Mouse (Mus musculus): ENCODE data around the gene Hist1h3f.

Gene Hist1h3f

DNA sequence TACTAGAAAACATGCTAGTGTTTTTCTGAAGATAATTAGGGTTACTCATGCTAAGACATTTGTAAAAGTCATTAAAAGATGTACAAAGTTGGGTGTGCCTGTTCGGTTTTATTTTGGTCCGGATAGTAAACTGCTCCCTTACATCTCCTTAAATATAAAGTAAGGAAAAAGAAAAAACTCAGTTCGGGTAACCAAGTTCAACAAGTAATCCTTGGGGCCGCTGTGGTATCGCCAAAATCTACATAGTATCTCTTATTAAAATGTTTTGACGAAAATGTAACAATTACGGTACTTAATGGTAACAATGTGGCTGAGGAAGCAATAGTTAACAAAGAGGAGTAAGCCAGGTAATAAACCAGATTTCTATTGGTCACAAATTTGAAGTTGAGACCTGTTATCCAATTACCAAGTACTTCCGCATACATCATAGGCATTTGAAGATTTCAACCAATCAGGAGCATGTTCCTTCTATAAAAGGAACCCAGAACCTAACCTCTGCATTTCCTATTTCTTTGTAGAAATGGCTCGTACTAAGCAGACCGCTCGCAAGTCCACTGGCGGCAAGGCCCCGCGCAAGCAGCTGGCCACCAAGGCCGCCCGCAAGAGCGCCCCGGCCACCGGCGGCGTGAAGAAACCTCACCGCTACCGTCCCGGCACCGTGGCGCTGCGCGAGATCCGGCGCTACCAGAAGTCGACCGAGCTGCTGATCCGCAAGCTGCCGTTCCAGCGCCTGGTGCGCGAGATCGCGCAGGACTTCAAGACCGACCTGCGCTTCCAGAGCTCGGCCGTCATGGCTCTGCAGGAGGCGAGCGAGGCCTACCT, at the start of gene Hist1h3f:
TSS of gene Hist1h3f (plus strand) at position 88 of the 822 bp plus-strand sequence.
- no peak for DNase-seq (ENCODE audit: low spot score)

- no peak for DNase-seq (ENCODE audit: low spot score)
Measured at GRCm38 (mm10) chr13:23495526-23495925, 48.3 kb upstream of the Hist1h3f start.

DNA sequence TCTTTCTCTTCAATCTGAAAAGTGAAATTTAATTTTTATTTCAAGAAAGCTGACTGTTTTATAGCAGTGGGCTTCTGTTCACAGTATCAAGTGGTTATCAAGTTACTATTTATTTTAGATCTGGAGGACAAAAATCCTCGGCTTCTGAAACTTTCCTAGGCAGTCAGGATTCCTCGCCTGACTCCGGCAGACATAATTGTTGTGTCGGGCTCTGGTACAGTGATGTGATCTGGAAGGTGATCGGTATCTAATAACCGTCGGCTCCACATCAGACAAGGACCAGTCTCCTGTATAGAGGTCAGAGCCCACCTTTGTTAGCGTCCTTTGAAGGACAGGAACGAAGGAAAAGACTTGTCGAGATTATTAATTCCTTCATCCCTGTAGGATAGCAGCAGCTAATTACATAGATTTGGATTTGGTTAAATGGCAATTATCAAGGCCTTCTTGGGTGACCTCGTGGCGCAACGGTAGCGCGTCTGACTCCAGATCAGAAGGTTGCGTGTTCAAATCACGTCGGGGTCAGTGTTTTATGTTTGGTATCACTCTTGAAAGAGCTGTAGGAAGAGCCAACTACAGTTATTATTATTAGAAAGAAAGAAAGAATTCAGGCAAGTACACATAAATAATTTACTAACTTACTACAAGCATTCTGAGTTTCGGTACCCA, 46.1 kb upstream of the Hist1h3f start:
- no peak for DNase-seq (ENCODE audit: low spot score)

- DNase-seq (ENCODE audit: low spot score) = no peak
Measured at GRCm38 (mm10) chr13:23498653-23499052, 45.2 kb upstream of the Hist1h3f start.

GRCm38 (mm10) chr13:23499943-23500342, 43.9 kb upstream of the Hist1h3f start:
- no peak for DNase-seq (ENCODE audit: low spot score)

GRCm38 (mm10) chr13:23500424-23501200, 43.2 kb upstream of the Hist1h3f start:
- DNase-seq (ENCODE audit: low spot score) = no peak

- no peak for DNase-seq (ENCODE audit: low spot score)
Measured at GRCm38 (mm10) chr13:23501511-23501910, 42.3 kb upstream of the Hist1h3f start.

DNA sequence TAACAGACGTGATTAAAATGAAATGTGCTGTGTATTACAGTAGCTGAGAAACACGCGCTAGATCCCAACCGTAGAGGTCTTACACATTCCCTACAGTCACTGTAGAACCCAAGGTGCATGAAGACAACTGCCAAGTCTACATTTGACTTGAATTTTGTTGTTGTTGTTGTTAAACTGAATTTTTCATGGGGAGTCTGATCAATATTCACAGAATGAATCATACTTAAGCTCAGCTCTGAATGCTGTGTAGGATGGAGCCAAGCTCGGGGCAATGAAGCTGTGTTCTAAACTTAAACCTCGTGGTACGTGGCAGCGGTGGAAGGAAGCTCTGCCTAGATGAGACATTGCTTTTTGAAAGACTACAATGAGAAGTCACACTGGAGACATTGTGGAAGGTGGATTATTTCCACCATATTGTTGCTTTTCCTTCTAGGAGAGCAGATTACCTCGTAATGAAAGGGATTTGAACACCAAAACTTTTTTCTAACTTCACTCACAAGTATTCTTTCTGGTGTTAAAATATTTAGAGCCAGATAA, 41.8 kb upstream of the Hist1h3f start:
- DNase-seq (ENCODE audit: low spot score) = no peak

GRCm38 (mm10) chr13:23502916-23503315, 40.9 kb upstream of the Hist1h3f start:
- no peak for DNase-seq (ENCODE audit: low spot score)

DNA sequence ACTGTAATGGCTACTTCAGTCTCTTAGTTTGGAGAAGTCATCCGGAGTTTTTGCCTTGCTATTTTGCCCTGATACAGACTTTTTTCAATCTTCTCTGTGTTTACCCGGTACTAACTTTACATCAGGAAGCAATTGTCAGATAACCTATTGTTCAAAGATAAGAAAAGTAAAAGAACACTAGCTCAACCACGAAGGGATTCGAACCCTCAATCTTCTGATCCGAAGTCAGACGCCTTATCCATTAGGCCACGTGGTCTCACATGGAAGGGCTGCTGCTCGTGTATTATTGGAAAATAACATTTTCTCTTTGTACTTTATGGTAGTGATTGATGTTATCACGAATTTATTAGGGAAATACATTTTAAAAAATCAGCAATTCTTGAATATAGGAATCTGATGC, 40.1 kb upstream of the Hist1h3f start:
- no peak for DNase-seq (ENCODE audit: low spot score)

- DNase-seq (ENCODE audit: low spot score) = no peak
Measured at GRCm38 (mm10) chr13:23505662-23506345, 38.0 kb upstream of the Hist1h3f start.

GRCm38 (mm10) chr13:23506351-23506750, 37.5 kb upstream of the Hist1h3f start:
- no peak for DNase-seq (ENCODE audit: low spot score)

DNA sequence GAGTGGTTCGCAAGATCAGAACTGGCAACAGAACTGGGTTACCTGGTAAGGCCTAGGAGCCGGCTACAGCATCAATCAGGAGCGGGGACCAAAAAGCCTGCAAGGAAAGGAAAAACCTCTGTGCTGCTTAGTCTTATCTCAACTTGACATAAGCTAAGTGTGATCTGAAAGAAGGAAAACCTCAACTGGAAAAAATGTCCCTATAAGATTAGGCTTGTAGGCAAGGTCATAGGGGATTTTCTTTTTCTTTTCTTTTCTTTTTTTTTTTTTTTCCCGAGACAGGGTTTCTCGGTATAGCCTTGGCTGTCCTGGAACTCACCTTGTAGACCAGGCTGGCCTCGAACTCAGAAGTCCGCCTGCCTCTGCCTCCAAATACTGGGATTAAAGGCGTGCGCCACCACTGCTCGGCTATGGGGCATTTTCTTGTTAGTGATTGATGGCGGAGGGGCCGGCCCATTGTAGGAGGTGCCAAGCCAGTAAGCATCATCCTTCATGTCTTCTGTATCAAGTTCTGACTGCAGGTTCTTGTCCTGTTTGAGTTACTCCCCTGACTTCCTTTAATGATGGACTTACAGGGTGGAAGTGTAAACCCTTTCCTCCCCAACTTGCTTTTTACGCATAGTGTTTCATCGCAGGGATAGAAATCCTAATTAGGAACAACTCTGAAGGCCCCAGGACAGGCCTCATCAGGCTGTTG, 36.9 kb upstream of the Hist1h3f start:
- DNase-seq (ENCODE audit: low spot score) = no peak

DNA sequence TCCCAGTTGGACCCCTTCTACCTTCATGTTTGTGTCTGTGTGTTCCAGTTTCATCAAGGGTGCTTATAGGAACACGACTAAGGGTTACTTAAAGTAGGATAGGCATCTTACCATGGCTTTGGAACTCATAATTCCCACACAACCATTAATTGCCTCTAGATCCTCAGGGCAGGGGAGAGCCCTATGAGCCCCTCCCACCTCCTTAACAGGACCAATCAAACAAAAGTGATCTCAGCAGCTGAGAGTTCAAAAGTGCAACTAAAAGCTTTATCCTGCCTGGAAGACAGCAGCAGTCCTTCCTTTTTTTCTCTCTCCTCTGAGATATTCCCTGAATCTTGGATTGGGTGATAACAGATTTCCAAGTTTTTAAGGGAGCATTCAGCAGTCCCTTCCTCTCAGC, 33.7 kb upstream of the Hist1h3f start:
- no peak for DNase-seq (ENCODE audit: low spot score)

DNA sequence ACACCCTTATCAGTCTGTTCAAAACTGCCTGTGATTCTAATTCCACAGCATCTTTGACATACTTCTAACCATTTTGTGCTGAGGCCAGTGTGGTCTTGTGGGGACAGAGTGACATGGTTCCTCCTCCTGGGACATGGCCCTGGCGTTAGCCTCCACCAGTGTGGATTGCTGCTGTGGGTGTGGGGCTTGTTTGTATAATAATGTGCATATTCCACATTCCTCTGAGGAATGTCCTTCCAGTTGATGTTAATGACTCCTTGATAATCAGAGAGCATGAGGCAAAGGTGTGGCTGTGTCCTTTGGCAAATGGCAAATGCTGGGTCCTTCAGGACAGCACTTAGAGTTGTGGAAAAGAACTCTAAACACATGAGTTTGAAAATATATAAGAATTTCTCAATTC, 30.3 kb upstream of the Hist1h3f start:
- no peak for DNase-seq (ENCODE audit: low spot score)

- no peak for DNase-seq (ENCODE audit: low spot score)
Measured at GRCm38 (mm10) chr13:23515281-23515680, 28.6 kb upstream of the Hist1h3f start.

DNA sequence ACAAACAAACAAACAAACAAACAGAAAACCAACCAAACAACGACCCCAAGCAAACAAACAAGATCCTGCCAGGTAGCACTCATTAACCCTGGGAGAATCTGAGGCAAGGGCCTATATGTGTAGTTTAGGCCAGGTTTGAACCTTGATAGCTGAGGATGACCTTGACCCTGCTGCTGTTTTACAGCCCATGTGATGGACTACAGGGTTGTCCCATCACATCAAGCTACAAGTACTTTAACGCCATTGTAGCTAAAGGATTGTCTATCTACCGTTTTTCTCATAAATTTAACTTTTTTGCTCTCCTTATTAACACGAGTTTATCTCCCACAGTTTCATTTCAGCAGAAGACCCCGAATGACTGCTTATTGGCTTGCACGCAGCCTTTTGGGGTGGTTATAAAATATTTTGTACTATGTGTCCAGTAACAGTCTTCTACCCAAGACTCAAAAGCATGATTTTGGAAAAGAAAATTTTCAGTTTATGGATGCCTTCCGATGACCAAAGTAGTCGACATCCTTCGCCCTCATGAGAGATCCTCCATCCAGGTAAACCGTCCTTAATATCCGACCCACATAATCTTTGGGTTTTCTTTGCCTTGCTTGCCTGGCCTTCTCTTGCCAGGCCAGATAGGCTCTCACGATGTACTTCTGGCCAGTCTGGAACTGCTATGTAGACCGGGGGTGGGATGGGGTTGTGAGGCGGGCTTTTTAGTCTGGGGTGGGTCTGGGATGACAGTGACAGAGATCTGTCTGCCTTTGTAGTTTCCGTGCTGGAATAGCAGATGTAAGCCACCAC, 27.8 kb upstream of the Hist1h3f start:
- no peak for DNase-seq (ENCODE audit: low spot score)

DNA sequence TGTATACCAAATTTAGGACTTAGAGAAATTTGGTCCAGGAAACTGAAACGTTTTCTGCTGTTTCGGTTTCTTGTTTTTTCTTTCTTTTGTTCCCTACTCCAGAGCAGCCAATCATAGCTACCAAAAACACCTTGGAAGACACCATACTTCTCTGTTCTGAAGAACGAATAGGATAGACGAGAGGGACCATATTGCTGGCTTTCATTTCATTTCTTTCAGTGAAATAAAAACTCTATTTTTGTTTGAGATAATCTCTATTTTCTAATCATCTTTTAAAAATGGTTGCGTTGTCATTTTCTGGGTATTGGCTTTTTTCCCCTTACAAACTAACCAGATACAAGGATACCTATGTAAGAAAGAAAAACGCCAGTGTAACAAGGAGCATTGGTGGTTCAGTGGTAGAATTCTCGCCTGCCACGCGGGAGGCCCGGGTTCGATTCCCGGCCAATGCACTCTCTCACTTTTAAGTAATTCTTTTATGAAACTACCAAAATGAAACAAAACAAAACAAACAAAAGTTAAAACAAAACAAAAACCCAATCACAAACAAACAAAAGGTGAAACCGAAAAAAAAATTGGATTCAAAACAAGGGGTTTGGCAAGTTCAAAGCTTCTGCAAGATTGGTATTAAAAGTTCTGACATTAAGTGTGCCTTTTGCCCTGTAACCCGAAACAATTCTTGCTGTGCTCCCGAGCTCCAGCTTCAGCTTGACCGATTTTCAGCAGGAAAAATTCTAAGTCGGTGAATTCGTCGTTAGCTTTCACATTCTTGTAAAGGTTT, 26.8 kb upstream of the Hist1h3f start:
- DNase-seq (ENCODE audit: low spot score) = no peak

DNA sequence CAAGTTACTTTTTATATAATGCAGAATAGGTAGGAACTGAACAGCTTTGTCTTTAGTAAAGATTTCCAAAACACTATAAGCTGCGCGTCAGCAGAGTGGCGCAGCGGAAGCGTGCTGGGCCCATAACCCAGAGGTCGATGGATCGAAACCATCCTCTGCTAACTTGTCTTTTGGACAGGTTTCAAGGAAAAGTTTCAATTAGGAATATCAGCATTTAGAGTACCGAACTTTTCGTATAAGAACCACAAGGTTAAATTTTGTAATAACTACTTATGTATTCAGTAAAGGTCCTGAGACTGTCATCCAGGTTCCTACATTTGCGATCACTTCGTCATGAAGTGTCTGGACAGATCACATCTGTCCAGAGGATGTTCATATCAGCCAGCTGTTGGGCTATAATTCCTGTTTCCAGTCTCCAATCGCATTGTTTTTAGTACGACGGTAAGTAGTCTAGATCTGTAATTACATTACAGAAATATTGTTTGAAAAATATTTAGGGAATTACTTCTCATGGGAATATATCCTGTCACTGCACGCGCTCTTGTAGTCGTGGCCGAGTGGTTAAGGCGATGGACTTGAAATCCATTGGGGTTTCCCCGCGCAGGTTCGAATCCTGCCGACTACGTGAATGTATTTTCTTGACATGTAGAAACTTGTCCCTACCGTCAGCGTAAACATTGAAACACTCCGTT, 26.1 kb upstream of the Hist1h3f start:
- DNase-seq (ENCODE audit: low spot score) = peak; percentile 87
